Mouse (Mus musculus): ENCODE data around the gene Ifna2.

GRCm38 (mm10) chr4:88653644-88654043 is 30.1 kb downstream of the Ifna2 start:
- no peak for TF ChIP-seq CTCF (IDR thresholded peaks at IDR 0.05; ENCODE audit: control insufficient read depth, insufficient read depth, insufficient read length)
- no peak for TF ChIP-seq USF1 (IDR thresholded peaks at IDR 0.05; ENCODE audit: low read depth)
- TF ChIP-seq MYOG (IDR thresholded peaks at IDR 0.05; ENCODE audit: control insufficient read depth, extremely low read depth, insufficient read length), result no peak
- TF ChIP-seq CEBPB (IDR thresholded peaks at IDR 0.05; ENCODE audit: low read depth), result no peak

Data from C2C12 (cell line).